Mouse (Mus musculus): ENCODE data around the gene Slc35d1. TPM values are rescaled to one million over a fixed set of nuclear protein-coding genes. Genes with fewer than 3 reads are reported as not detected.
A peak's percentile ranks its signal among the peaks of the same experiment; 100 is the strongest.

Slc35d1 gene
- 5.4 and 6.6 TPM in 2 replicates for polyA plus RNA-seq (2015; fragmentation: Nextera tagmentation; extraction: Ambion mirVana)

DNA sequence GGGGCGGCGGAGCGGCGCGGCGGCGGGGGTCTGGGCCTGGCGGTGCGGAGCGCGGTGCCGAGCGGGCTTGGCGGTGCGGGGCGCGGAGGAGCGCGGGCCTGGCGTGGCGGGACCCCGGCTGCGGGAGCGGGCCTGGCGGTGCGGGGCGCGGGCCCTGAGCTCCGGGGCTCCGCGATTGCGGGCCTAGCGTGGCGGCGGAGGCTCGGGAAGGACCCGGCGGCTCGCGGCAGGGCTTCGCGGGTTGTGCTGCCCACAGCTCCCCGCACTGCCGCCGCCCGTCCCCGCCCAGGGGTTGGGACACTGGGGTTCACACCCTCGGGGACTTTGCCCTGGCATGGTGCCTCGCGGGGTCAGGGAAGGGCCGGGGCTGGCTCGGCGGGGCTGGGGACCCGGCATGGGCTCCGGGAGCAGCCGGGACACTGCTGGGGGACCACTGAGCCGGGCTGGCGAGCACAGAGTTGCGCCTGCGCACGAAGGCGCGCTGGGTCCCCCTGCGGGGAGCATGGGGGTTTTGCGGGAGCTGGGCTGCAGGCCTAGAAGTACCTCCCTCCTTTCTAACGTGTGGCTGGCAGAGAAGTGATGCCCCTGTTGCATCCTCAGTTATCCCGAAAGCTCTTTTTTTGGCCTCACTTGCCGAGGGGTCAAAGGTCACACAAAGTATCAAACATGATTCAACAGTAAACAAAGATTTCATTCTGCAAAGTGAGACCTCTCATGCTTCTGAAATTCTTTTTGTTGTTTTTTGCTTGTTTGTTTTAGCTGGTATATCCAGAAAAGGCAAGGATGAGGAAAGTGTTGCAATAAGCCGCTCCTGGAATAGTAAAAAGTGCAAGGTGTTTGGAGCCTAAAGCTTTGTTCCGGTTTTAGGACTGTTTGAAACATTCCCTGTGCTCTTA, at the start of gene Slc35d1:
Gene Slc35d1 (minus strand): TSS at position 240 of the 896 bp plus-strand sequence.
- peak; percentile 96 for ATAC-seq (ENCODE audit: low FRiP score)
- Histone ChIP-seq H3K9ac (peak within 1 kb of the TSS; percentile 99), H3K4me3 (peak within 1 kb of the TSS; percentile 89), H3K27ac (peak within 1 kb of the TSS; percentile 100), H3K9me3 (no peaks in the 10 kb centered on the region), H3K4me2 (peak within 1 kb of the TSS; percentile 72), H3K4me1 (replicated peaks) (peaks cover 28% of the 10 kb centered on the region), H3K27me3 (no peaks in the 10 kb centered on the region), H3K36me3 (peaks cover 6% of the 10 kb centered on the region; the same call in 1 of the 2 replicates)
- WGBS: 3% methylated on average over 48 of the region's 70 CpGs

DNA sequence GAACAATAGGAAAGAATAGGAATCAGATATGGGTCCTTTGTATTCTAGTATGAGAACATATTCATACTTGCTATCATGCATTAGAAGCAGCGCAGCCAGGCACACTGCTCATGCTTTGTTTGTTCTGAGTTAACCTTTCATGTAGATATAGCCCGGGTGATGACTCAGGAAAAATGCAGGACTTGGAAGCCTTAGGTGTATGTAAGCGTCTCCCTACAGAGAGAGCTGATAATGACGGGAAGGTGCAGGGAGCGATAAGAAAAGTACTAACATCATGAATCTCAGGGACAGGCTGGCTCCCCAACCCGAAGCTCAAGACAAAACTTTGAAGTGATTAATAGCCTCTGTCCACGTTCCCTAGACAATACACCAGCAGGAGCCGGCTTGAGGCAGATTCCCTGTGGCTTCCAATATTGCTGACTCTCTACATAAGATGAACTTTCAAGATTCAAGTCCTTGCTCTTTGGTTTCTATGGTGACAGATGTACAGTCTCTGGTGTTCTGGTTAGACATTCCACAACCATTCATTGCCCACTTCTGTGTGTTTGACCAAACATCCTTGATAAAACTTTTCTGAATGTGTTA, 48.9 kb upstream of the Slc35d1 start:
- Histone ChIP-seq H3K27ac (no peak overlapping the region), H3K27me3 (no peaks in the 10 kb centered on the region), H3K4me2 (no peak overlapping the region), H3K4me3 (no peak overlapping the region), H3K36me3 (no peaks in the 10 kb centered on the region), H3K4me1 (replicated peaks) (peaks cover 8% of the 10 kb centered on the region), H3K9me3 (no peaks in the 10 kb centered on the region), H3K9ac (no peak overlapping the region)
- 26% methylated on average over 8 of the region's 8 CpGs for WGBS
- 0 out of 2 replicates have a peak, but pooled peaks have one; percentile 66 for ATAC-seq (ENCODE audit: low FRiP score)

- H3K4me1 ChIP-seq (replicated peaks): peaks cover 8% of the 10 kb centered on the region
- no peak overlapping the region for H3K4me2 ChIP-seq
- H3K4me3 ChIP-seq: no peak overlapping the region
- H3K27me3 ChIP-seq: no peaks in the 10 kb centered on the region
- no peak overlapping the region for H3K27ac ChIP-seq
- no peaks in the 10 kb centered on the region for H3K36me3 ChIP-seq
- no peak overlapping the region for H3K9ac ChIP-seq
- ATAC-seq (ENCODE audit: low FRiP score): no peak
- H3K9me3 ChIP-seq: no peaks in the 10 kb centered on the region
- WGBS: 54% methylated on average over 5 of the region's 5 CpGs
Observed at GRCm38 (mm10) chr4:103263378-103263777, 48.4 kb upstream of the Slc35d1 start.

DNA sequence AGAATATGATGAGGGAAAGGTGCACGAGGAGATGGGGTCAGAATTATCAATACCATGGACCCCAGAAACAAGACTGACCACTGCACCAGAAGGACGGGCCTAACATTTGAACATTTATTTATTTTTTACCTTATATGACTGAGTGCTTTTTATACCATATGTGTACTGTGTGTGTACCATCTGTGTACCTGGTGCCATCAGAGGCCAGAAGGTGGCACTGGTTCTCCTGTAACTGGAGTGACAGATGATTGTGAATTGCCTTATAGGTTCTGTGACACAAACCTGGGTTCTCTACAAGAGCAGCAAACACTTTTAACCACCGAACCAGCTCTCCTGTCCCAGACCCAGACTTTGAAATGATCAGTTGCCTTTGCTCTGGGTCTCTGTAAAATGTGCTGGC, 43.9 kb upstream of the Slc35d1 start:
- WGBS: 87% methylated on average over 3 of the region's 3 CpGs
- ATAC-seq (ENCODE audit: low FRiP score): no peak
- Histone ChIP-seq H3K9ac (no peak overlapping the region), H3K4me2 (no peak overlapping the region), H3K4me1 (replicated peaks) (peaks cover 4% of the 10 kb centered on the region), H3K27me3 (no peaks in the 10 kb centered on the region), H3K9me3 (no peaks in the 10 kb centered on the region), H3K27ac (no peak overlapping the region), H3K4me3 (no peak overlapping the region), H3K36me3 (no peaks in the 10 kb centered on the region)

- Histone ChIP-seq H3K4me1 (replicated peaks) (no peaks in the 10 kb centered on the region), H3K27ac (no peak overlapping the region), H3K4me2 (no peak overlapping the region), H3K9me3 (no peaks in the 10 kb centered on the region), H3K36me3 (no peaks in the 10 kb centered on the region), H3K27me3 (no peaks in the 10 kb centered on the region), H3K9ac (no peak overlapping the region), H3K4me3 (no peak overlapping the region)
- ATAC-seq (ENCODE audit: low FRiP score): no peak
- WGBS: 83% methylated on average over 4 of the region's 4 CpGs
Observed at GRCm38 (mm10) chr4:103253846-103254245, 38.9 kb upstream of the Slc35d1 start.

- no peak overlapping the region for H3K4me2 ChIP-seq
- ATAC-seq (ENCODE audit: low FRiP score): no peak
- no peaks in the 10 kb centered on the region for H3K4me1 ChIP-seq (replicated peaks)
- H3K27me3 ChIP-seq: no peaks in the 10 kb centered on the region
- H3K9ac ChIP-seq: no peak overlapping the region
- WGBS: 80% methylated on average over 6 of the region's 6 CpGs
- no peak overlapping the region for H3K27ac ChIP-seq
- H3K9me3 ChIP-seq: no peaks in the 10 kb centered on the region
- H3K36me3 ChIP-seq: no peaks in the 10 kb centered on the region
- no peak overlapping the region for H3K4me3 ChIP-seq
Observed at GRCm38 (mm10) chr4:103249436-103250085, 34.6 kb upstream of the Slc35d1 start.

GRCm38 (mm10) chr4:103247813-103248212, 32.8 kb upstream of the Slc35d1 start:
- Histone ChIP-seq H3K4me2 (no peak overlapping the region), H3K27ac (no peak overlapping the region), H3K9ac (no peak overlapping the region), H3K9me3 (no peaks in the 10 kb centered on the region), H3K4me3 (no peak overlapping the region), H3K4me1 (replicated peaks) (no peaks in the 10 kb centered on the region), H3K36me3 (no peaks in the 10 kb centered on the region), H3K27me3 (no peaks in the 10 kb centered on the region)
- ATAC-seq (ENCODE audit: low FRiP score): no peak
- 82% methylated on average over 2 of the region's 2 CpGs for WGBS

GRCm38 (mm10) chr4:103247249-103247648, 32.3 kb upstream of the Slc35d1 start:
- Histone ChIP-seq H3K9ac (no peak overlapping the region), H3K4me1 (replicated peaks) (no peaks in the 10 kb centered on the region), H3K27me3 (no peaks in the 10 kb centered on the region), H3K36me3 (no peaks in the 10 kb centered on the region), H3K9me3 (no peaks in the 10 kb centered on the region), H3K4me2 (no peak overlapping the region), H3K4me3 (no peak overlapping the region), H3K27ac (no peak overlapping the region)
- no peak for ATAC-seq (ENCODE audit: low FRiP score)
- 88% methylated on average over 3 of the region's 3 CpGs for WGBS

- Histone ChIP-seq H3K27me3 (no peaks in the 10 kb centered on the region), H3K36me3 (no peaks in the 10 kb centered on the region), H3K27ac (no peak overlapping the region), H3K4me2 (no peak overlapping the region), H3K4me3 (no peak overlapping the region), H3K9me3 (peaks cover 6% of the 10 kb centered on the region; the same call in 1 of the 2 replicates), H3K4me1 (replicated peaks) (no peaks in the 10 kb centered on the region), H3K9ac (no peak overlapping the region)
- no peak for ATAC-seq (ENCODE audit: low FRiP score)
- WGBS: 39% methylated on average over 2 of the region's 2 CpGs
Observed at GRCm38 (mm10) chr4:103232156-103232555, 17.2 kb upstream of the Slc35d1 start.

DNA sequence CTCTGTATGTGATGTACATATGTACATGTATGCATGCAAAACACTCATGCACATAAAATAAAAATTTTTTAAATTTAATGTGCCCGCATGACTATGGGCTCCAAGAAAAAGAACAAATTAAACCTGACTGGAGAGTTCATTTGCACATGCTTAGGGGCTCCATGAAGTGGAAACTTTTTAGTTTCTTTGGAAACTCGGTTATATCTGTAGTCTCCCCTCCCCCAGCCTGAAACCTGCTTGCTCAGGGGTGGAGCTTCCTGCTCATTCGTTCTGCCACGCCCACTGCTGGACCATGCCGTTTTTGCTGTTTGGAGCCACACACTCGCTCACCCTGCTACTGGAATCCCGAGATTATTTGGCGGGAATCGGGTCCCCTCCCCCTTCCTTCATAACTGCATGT, 7.9 kb upstream of the Slc35d1 start:
- H3K27me3 ChIP-seq: no peaks in the 10 kb centered on the region
- 45% methylated on average over 9 of the region's 9 CpGs for WGBS

GRCm38 (mm10) chr4:103221789-103222188, 6.8 kb upstream of the Slc35d1 start:
- no peak overlapping the region for H3K4me3 ChIP-seq
- no peaks in the 10 kb centered on the region for H3K27me3 ChIP-seq
- no peak overlapping the region for H3K4me2 ChIP-seq
- WGBS: 86% methylated on average over 6 of the region's 6 CpGs
- H3K36me3 ChIP-seq: no peaks in the 10 kb centered on the region
- no peak overlapping the region for H3K27ac ChIP-seq
- no peak for ATAC-seq (ENCODE audit: low FRiP score)
- H3K9ac ChIP-seq: no peak overlapping the region
- H3K4me1 ChIP-seq (replicated peaks): no peaks in the 10 kb centered on the region
- no peaks in the 10 kb centered on the region for H3K9me3 ChIP-seq

More for the DNA sequence above, 7.9 kb upstream of the Slc35d1 start:
- no peak overlapping the region for H3K4me3 ChIP-seq
- H3K27ac ChIP-seq: no peak overlapping the region
- ATAC-seq (ENCODE audit: low FRiP score): no peak
- H3K9me3 ChIP-seq: peaks cover under 1% of the 10 kb centered on the region; the same call in 1 of the 2 replicates
- no peak overlapping the region for H3K9ac ChIP-seq
- H3K4me2 ChIP-seq: no peak overlapping the region
- H3K36me3 ChIP-seq: no peaks in the 10 kb centered on the region
- no peaks in the 10 kb centered on the region for H3K4me1 ChIP-seq (replicated peaks)

GRCm38 (mm10) chr4:103219011-103219410, 4.0 kb upstream of the Slc35d1 start:
- Histone ChIP-seq H3K36me3 (no peaks in the 10 kb centered on the region), H3K27me3 (no peaks in the 10 kb centered on the region), H3K9me3 (no peaks in the 10 kb centered on the region), H3K4me3 (no peak overlapping the region), H3K27ac (no peak overlapping the region), H3K4me2 (no peak overlapping the region), H3K4me1 (replicated peaks) (peaks cover 11% of the 10 kb centered on the region), H3K9ac (no peak overlapping the region; the same call in 1 of the 2 replicates)
- WGBS: 76% methylated on average over 5 of the region's 5 CpGs
- no peak for ATAC-seq (ENCODE audit: low FRiP score)
